Mouse (Mus musculus): ENCODE results near the gene Olfr150.
"Not testable (repeated sequence)": the region's sequence is repeated elsewhere in the genome, so short reads cannot be mapped to it uniquely, and the experiment has no call there.

Gene Olfr150

DNA sequence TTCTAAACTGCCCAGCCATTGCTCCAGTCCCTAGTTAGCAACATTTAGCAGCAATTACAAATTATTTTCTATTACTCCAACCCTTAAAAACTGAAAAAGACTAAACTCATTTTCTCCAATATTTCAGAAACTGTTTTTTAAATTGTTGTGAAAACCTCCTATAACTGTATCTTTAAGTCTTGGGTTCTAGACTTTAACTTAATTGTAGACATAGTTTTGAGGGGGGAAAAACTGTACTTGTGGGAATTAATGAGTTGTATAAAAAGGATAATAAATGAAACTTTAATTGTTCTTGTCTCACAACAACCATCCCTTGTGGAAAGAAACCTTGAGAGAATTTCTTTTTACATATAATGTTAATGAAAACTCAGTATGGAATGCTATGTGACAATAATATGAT lies at the start of gene Olfr150:
Gene Olfr150, plus strand, starts transcription at position 301 of the 400 bp plus-strand sequence.
- DNase-seq: no peak

- not testable (repeated sequence) for DNase-seq
Measured at GRCm38 (mm10) chr9:39701123-39701522, 29.7 kb upstream of the Olfr150 start.

DNA sequence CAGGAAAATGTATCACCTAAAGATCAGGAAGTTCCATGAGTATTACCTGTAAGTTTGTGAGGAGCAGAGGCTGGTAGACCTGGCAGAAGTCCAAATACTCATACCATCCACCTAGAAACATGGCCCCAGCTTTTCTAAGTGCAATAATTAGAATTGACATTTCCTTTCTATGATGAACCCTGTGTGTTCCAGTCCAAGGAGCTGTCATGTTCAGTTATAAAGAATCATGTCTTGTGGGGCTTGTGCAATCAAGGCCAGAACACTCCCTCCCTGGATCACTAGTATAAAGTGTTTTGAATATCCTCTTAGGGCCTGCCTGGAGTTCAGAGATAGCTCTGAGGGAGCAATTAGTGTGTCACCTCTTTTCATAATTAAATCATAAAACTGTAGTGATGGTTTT lies 23.8 kb upstream of the Olfr150 start, which contains the start of gene Olfr149:
Gene Olfr149, minus strand, starts transcription at position 101 of the 400 bp plus-strand sequence.
- no peak for DNase-seq

- no peak for DNase-seq
Measured at GRCm38 (mm10) chr9:39708958-39709357, 21.8 kb upstream of the Olfr150 start.

GRCm38 (mm10) chr9:39711053-39711452 lies 19.7 kb upstream of the Olfr150 start, which contains the start of gene Olfr965:
Olfr965 (plus strand) TSS chr9:39711353.
- DNase-seq: no peak

GRCm38 (mm10) chr9:39740741-39741140 lies 10.0 kb downstream of the Olfr150 start:
- no peak for DNase-seq

- no peak for DNase-seq
Measured at GRCm38 (mm10) chr9:39745949-39746348, 15.2 kb downstream of the Olfr150 start, which contains the start of gene Olfr967. Olfr967 (plus strand) TSS chr9:39746249.

- no peak for DNase-seq
Measured at GRCm38 (mm10) chr9:39746428-39746827, 15.7 kb downstream of the Olfr150 start.

GRCm38 (mm10) chr9:39783153-39783552 lies 52.4 kb downstream of the Olfr150 start, which contains the start of gene Olfr968:
Olfr968 (minus strand) TSS chr9:39783253.
- no peak for DNase-seq

Data from thymus, postnatal 4 days (tissue).